Mouse (Mus musculus) gastrocnemius, postnatal 25 days (tissue): ENCODE measurements around the gene Brms1. TPM values are rescaled to one million over a fixed set of nuclear protein-coding genes. Genes with fewer than 3 reads are reported as not detected.
"Not testable (repeated sequence)": the region's sequence is repeated elsewhere in the genome, so short reads cannot be mapped to it uniquely, and the experiment has no call there.

ENCODE experiments used
- DNase-seq: peaks from one replicate; pipeline ENCODE4 v3.0.0; 2022
- total RNA-seq, 2 experiments: library from RNA; stranded (reverse); gene quantifications; 1 replicate in 1 of 2; 2 replicates in 1 of 2; pipeline ENCODE4 v1.2.3; 2021

Gene Brms1
- total RNA-seq, 2 experiments from 2014 or later: 11.6 to 12.6 TPM

- peak; percentile 62 for DNase-seq
Observed at GRCm38 (mm10) chr19:5065104-5065503, 23.9 kb downstream of the Brms1 start.

GRCm38 (mm10) chr19:5067040-5067799 lies 26.1 kb downstream of the Brms1 start:
- DNase-seq: no peak

- peak; percentile 88 for DNase-seq
Observed at GRCm38 (mm10) chr19:5067867-5068569, 26.9 kb downstream of the Brms1 start, which contains the start of gene Cd248. TSS of gene Cd248 (plus strand) at chr19:5068078.

GRCm38 (mm10) chr19:5068570-5069234 lies 27.5 kb downstream of the Brms1 start:
- no peak for DNase-seq

- DNase-seq: no peak
Observed at GRCm38 (mm10) chr19:5069486-5069885, 28.3 kb downstream of the Brms1 start.

GRCm38 (mm10) chr19:5069978-5070377 lies 28.8 kb downstream of the Brms1 start:
- no peak for DNase-seq

GRCm38 (mm10) chr19:5071077-5071476 lies 29.9 kb downstream of the Brms1 start:
- DNase-seq: no peak

GRCm38 (mm10) chr19:5071545-5072369 lies 30.6 kb downstream of the Brms1 start:
- peak; percentile 82 for DNase-seq

GRCm38 (mm10) chr19:5072389-5073019 lies 31.4 kb downstream of the Brms1 start:
- DNase-seq: no peak

GRCm38 (mm10) chr19:5073028-5073427 lies 31.9 kb downstream of the Brms1 start:
- DNase-seq: no peak

GRCm38 (mm10) chr19:5073518-5073917 lies 32.4 kb downstream of the Brms1 start:
- DNase-seq: no peak

GRCm38 (mm10) chr19:5079279-5079678 lies 38.1 kb downstream of the Brms1 start:
- no peak for DNase-seq

- no peak for DNase-seq
Observed at GRCm38 (mm10) chr19:5082005-5082404, 40.9 kb downstream of the Brms1 start.

- DNase-seq: no peak
Observed at GRCm38 (mm10) chr19:5082596-5082995, 41.4 kb downstream of the Brms1 start.

- DNase-seq: no peak
Observed at GRCm38 (mm10) chr19:5083961-5084833, 43.0 kb downstream of the Brms1 start.

GRCm38 (mm10) chr19:5084834-5085144 lies 43.6 kb downstream of the Brms1 start:
- no peak for DNase-seq

GRCm38 (mm10) chr19:5085145-5085863 lies 44.1 kb downstream of the Brms1 start, which contains the start of gene Tmem151a:
TSS of gene Tmem151a (minus strand) at chr19:5085531.
- no peak for DNase-seq

- not testable (repeated sequence) for DNase-seq
Observed at GRCm38 (mm10) chr19:5086533-5086932, 45.4 kb downstream of the Brms1 start.

- peak; percentile 96 for DNase-seq
Observed at GRCm38 (mm10) chr19:5087884-5088728, 47.0 kb downstream of the Brms1 start, which contains the start of gene Yif1a. TSS of gene Yif1a (plus strand) at chr19:5088538.
